Mouse (Mus musculus) heart, postnatal 0 days (tissue): ENCODE measurements around the gene Clybl.

ENCODE experiments used
- CTCF ChIP-seq: IDR thresholded peaks from 2 replicates; pipeline ENCODE4 v1.5.1; 2016; ENCODE audit warnings: antibody characterized with exemption, control low read depth, low read depth
- EP300 ChIP-seq: IDR thresholded peaks from 2 replicates; pipeline ENCODE4 v1.6.1; 2016; ENCODE audit warnings: antibody characterized with exemption, low read depth

DNA sequence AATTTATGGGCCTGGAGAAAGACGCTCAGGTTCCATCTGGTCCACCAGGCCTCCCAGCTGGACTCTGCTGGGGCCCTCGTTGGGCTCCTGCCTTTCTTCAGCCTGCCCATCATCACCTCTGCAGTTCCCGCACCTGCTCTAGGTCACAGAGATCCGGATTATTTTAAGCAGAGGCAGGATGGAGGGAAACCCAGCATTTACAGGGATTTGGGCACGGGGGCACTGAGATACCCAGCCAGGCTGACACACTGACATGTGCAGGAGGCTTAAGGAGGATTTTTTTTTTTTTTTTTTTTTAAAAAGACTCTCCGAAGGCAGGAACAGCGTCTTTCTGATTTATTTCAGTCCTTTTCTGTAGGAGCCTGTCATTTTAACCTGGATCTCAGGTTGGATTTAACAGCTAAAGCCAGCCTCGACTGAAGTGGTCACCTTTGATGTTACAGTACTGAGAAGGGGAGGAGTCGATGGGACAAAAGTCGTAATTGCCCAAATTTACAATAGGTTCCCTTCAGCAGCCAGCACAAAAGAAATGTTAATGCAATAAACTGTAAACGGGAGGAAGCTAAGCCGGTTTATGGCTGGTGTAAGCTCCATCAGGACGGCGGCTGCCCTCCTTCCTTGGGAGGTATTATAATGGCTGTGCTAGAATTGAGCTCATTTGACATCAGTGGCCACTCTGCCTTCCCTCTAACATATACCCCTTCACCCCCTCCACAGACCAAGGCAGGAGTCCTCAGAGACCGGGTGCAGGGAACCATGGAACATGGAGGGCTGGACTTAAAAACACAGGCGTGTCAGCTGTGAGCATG is 81.6 kb downstream of the Clybl start:
- TF ChIP-seq EP300 (no peak), CTCF (no peak)
